Mouse (Mus musculus) small intestine, adult 2 months (tissue): ENCODE data around the gene Cbwd1.

Source experiments
- CTCF ChIP-seq: fragments of 200-500 bp; IDR thresholded peaks from 2 replicates; pipeline ENCODE4 v1.5.1; 2012; ENCODE audit warnings: low read depth, mild to moderate bottlenecking, control low read depth, inconsistent platforms, low read length, moderate library complexity, mixed read lengths; ENCODE audit not compliant: insufficient replicate concordance, insufficient read length; ENCODE audit errors: extremely low read depth
- POLR2A ChIP-seq: fragments of 200-500 bp; IDR thresholded peaks from 2 replicates; pipeline ENCODE4 v1.6.1; 2012; ENCODE audit warnings: low read depth, mild to moderate bottlenecking, control low read depth, inconsistent platforms, low read length, moderate library complexity

DNA sequence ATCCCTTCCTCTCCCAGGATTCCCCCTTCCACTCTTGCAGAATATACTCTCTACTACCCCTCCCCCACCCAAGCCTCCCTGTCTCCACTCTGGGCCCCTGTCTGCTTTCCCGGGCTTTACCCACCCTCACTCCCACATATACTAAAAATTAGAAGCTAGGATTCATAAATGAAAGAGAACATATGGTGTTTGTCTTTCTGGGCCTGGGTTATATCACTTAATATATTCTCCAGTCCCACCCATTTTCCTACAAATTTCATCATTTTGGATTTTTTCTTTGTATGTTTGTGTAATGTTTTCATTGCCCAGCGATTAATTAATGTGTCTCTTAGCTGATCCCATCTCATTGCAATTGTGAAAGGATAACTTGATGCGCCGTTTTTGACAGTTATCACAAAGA lies 80.2 kb downstream of the Cbwd1 start:
- no peak for TF ChIP-seq CTCF
- TF ChIP-seq POLR2A = no peak
